Mouse (Mus musculus) 3134 (cell line): ENCODE measurements around the gene Zswim5.

Experiments
- DNase-seq: peaks from one replicate; pipeline ENCODE4 v3.0.0-alpha.2; 2011; ENCODE audit warnings: low spot score; ENCODE audit not compliant: insufficient read length; ENCODE audit errors: extremely low read depth

Gene Zswim5

GRCm38 (mm10) chr4:116911202-116911601, 34.0 kb downstream of the Zswim5 start:
- no peak for DNase-seq

DNA sequence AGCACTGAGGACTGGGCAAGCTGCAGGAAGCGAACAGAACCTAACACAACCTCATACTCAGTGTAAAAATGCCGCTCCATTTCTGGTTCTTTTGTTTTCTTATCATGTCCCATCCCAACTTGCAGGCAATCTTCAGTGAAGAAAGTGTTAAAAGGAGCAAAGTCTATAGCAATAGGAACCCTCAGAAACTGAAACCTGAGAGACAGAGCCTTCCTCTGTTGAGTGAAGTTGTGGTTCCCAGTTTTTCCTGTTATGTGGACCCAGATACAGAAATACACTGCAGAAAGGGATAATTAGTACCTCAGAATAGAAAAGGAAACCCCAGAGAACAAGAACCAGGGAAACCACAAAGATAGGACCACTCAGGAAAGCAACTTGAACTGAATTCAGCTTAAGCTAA, 36.1 kb downstream of the Zswim5 start:
- no peak for DNase-seq

DNA sequence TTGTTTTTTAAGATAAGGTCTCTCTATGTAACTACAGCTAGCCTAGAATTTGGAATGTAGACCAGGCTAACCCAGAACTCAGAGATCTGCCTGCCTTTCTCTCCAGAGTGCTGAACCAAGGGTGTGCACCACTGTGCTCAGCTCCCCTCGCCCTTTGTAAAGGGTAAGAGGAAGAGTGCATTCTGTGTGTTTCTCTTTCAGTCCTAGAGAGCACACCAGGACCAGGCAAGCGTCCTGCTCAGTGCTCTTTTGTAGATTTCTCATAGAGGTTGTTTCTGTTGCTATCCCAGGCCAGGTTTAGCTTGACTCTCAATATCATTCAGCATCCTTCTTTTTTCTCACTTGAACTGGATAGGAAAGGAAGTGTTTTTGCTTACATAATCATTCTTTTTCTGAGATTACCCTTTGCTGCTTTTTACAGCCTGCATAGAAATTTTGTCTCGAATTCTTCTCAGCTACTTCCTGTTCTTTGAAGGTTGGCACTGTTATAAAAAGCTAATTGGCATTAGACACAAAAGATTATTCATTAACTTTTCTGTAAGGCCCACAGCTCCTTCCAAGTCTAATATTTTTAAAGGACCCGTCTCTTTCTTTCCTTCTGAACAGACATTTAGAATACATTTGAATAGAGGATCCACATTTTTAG, 51.0 kb downstream of the Zswim5 start:
- DNase-seq, result no peak

DNA sequence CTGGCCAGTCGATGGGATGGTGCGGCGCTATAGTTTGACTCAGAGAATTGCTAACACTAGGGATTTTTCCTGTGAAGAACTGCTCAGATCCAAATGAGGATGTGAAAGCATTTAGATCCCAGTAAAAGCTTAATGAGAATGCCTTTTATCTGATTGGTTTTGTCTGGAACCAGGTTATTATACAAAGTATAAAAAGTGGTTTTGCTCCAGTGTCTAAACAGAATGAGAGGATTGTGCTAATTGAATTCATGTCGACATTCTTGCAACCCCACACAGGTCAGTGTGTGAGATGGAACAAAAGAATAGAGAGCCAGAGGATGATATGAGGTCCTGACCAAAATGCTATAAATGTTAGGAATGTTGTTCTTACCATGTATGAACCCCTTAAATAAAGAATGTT, 62.4 kb downstream of the Zswim5 start:
- no peak for DNase-seq

DNA sequence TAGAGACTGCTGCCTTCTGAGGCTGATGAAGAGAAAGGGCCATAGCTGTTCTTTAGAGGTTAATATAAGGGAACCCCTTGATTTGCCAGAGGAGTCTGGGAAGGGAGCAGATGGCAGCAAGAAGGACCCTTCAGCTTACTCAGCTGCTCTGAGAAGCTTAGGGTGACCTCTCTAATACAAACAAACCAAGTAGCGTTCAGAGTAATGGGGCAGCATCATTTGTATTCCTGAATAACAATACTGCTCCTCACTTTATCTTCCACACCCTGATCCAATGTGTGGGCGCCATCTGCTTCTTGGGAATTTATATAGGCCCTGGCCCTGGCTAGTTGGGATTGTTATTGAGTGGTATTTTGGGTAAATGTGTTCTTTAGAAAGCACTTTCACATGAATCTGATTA, 65.5 kb downstream of the Zswim5 start:
- DNase-seq, result no peak

- DNase-seq, result no peak
These were observed 66.9 kb downstream of the Zswim5 start for GRCm38 (mm10) chr4:116944055-116944454.

DNA sequence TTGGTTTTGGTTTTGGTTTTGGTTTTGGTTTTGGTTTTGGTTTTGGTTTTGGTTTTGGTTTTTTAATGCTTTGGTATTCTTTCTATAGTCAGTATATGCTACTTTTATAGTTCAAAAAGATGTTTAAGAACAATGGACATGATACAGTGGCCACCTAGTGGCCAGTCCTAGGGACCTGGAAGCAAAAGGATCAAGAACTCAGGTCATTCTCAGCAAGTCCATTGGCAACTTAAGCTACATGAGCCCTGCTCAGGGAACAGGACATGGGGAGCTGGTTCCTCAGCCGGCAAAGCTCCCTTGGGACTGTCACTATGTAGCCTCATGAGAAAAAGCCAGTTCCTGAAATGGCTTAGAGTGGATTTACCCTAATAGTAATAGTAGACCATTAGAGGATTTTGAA, 74.5 kb downstream of the Zswim5 start:
- peak; percentile 8 for DNase-seq

- no peak for DNase-seq
These were observed 77.8 kb downstream of the Zswim5 start for GRCm38 (mm10) chr4:116954951-116955350.

DNA sequence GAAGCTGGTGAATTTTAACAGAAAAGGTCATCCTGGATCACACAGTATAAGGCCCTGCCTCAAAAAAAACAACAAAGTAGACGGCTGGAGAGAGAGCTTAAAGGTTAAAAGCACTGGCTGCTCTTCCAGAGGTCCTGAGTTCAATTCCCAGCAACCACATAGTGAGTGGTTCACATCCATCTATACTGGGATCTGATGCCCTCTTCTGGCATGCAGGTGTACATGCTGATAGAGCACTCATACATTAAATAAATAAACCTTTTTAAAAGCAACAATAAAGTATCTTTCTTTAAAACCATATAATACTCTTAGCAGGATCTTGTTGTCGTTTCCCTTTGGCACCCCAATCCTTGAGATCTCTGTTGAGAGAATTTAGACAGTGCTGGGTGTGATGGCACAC, 99.3 kb downstream of the Zswim5 start:
- no peak for DNase-seq

GRCm38 (mm10) chr4:116985681-116986080, 108.5 kb downstream of the Zswim5 start:
- DNase-seq, result no peak

DNA sequence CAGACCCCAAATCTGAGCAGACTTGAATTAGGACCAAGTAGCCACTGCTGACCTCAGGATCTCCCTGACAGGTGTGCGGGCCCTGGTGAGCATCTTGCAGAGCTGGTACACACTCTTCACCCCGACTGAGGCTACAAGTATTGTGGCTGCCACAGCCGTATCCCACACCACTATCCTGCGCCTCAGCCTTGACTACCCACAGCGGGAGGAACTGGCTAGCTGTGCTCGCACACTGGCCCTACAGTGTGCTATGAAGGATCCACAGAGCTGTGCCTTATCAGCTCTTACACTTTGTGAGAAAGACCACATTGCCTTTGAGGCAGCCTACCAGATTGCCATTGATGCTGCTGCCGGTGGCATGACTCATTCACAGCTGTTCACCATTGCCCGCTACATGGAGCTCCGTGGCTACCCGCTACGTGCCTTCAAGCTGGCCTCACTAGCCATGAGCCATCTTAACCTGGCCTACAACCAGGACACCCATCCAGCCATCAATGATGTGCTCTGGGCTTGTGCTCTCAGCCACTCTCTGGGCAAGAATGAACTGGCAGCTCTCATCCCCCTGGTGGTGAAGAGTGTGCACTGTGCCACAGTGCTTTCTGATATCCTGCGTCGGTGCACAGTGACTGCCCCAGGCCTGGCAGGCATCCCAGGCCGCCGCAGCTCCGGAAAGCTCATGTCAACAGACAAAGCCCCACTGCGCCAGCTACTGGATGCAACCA, 109.4 kb downstream of the Zswim5 start:
- peak; percentile 90 for DNase-seq

GRCm38 (mm10) chr4:116987122-116987456, 109.9 kb downstream of the Zswim5 start:
- no peak for DNase-seq

GRCm38 (mm10) chr4:116989731-116990130, 112.6 kb downstream of the Zswim5 start:
- DNase-seq, result no peak

- DNase-seq, result no peak
These were observed 114.2 kb downstream of the Zswim5 start for GRCm38 (mm10) chr4:116991366-116991765.

DNA sequence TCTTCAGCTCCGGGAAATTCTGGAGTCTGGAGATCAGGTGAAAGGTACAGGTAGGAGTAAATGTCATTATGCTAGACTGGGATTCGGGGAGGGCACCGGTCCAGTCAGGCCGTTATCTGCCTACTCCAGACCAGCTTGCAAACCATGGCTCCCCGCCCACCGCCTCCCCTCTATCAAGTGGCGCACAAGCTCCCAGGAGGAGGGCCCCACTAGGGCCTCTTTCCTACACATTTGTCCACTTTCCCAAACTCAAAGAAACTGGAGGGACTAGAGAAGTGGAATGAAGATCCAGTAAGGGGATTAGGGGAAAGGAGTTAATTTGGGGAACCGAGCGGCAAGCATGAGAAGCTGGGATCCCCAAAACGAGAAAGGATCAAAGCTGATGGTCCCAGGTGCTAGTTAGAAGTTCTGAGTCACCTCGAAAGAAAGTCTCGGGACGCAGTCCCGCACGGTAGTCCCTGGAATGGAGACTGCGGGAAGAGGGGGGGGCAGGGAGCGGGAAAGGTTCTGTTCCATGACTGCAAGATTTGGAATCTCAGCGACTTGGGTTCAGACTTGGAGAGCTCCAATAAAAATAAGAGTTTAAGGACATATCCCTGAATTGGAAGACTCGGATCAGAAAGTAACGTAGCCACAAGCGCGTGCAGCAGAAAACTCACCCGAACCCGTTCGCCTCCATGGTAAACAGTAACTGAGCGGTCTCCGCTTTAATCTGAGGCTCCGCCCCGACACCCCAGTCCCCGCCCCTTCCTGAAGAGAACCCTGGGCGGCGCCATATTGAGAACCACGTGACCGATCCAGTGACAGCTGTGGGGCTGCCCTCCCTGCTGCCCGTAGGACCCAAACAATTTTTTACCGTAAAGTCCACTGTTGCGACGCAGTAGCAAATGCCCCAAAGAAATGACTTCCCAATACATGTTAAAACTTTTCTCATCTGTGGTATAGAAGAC, 116.8 kb downstream of the Zswim5 start, which contains the start of gene Urod:
Gene Urod, minus strand, starts transcription at position 742 of the 950 bp plus-strand sequence.
- DNase-seq, result peak; percentile 83

DNA sequence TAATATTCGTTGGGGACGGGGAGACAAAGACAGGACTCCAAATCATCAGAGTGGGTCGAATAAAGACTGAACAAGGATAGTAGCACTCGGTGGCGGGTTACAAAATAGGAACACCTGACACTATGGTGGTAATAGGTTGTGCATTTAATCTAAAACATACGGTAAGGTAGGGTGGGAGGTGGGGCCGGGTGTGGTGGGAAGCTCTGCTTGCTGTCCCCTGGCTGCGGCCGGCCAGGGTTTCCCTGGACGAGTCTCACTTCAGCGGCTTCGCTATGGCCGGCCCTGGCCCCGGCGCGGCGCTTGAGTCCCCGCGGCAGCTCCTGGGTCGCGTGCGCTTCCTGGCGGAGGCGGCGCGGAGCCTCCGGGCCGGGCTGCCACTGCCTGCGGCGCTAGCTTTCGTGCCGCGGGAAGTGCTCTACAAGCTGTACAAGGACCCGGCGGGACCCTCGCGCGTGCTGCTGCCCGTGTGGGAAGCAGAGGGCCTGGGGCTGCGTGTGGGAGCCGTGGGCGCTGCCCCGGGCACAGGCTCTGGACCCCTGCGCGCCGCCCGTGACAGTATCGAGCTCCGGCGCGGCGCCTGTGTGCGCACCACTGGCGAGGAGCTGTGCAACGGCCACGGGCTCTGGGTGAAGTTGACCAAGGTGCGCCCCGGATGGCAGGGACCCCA, 118.1 kb downstream of the Zswim5 start, which contains the start of gene Hectd3:
Gene Hectd3, plus strand, starts transcription at position 187 of the 667 bp plus-strand sequence.
- DNase-seq, result peak; percentile 70

GRCm38 (mm10) chr4:116995798-116996135, 118.6 kb downstream of the Zswim5 start:
- DNase-seq, result no peak

GRCm38 (mm10) chr4:116999513-117000154, 122.5 kb downstream of the Zswim5 start:
- DNase-seq, result no peak

DNA sequence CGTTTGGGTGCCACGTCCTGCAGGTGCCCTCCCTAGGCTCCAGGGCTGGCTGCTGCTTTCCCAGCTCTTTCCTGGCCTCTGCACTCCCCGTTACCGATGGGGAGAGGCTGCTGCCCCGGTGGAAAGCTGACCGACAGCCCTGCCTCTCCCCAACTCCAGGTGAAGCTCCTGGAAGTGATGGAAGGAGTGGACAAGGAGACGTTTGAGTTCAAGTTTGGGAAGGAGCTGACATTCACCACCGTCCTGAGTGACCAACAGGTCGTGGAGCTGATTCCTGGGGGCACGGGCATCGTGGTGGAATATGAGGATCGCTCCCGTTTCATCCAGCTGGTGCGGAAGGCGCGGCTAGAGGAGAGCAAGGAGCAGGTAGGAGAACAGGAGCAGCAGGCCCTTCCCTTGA, 124.8 kb downstream of the Zswim5 start:
- no peak for DNase-seq
